Mouse (Mus musculus): Measurements from ENCODE around the gene Tgm2. TPM values are rescaled to one million over a fixed set of nuclear protein-coding genes. Genes with fewer than 3 reads are reported as not detected.

The Tgm2 gene
- polyA plus RNA-seq (2017; shearing (Covaris generic)) = 10.7 TPM

DNA sequence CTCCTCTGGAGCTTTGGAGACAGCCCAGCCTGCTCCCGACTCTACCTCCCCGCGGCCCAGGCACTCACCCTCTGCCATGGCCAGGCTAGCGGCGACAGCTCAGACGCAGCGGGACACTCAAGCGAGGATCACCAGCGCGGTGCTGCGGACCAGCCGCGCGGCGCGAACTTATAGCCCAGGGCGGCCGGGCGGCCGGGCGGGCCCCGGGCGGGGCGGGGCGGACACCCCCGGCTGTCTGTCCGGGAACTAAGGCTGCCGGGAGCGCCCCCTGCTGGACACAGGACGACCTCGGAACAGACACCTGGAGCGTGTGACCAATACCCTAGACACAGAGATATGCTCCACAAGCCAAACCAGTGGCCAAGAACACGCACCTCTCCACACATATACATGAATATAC is at the start of gene Tgm2:
Tgm2 (minus strand) TSS at position 214 of the 400 bp plus-strand sequence.

Other genes starting within 250 kb of the Tgm2 start
- not detected for gene Vstm2l, start 231.8 kb downstream of the Tgm2 start, polyA plus RNA-seq (2017; shearing (Covaris generic))
- 36.1 TPM for gene Tti1, start 118.0 kb downstream of the Tgm2 start, polyA plus RNA-seq (2017; shearing (Covaris generic))
- 53.1 TPM for gene Rprd1b, start 117.9 kb downstream of the Tgm2 start, polyA plus RNA-seq (2017; shearing (Covaris generic))
- gene D630003M21Rik, start 82.8 kb upstream of the Tgm2 start, polyA plus RNA-seq (2017; shearing (Covaris generic)) = not detected
- not detected for gene Bpi, start 111.7 kb upstream of the Tgm2 start, polyA plus RNA-seq (2017; shearing (Covaris generic))
- gene Lbp, start 160.1 kb upstream of the Tgm2 start, polyA plus RNA-seq (2017; shearing (Covaris generic)) = 0.77 TPM
- gene Snhg11, start 229.2 kb upstream of the Tgm2 start, polyA plus RNA-seq (2017; shearing (Covaris generic)) = 0.06 TPM

All from inflammation-experienced regulatory T-cells, adult 16 weeks (primary cell).